Mouse (Mus musculus): ENCODE results near the gene Csgalnact2. TPM values are rescaled to one million over a fixed set of nuclear protein-coding genes. Genes with fewer than 3 reads are reported as not detected.

Csgalnact2 gene
- polyA plus RNA-seq, 1 experiment = 7.1 TPM

- Histone ChIP-seq H3K9me3 (replicated peaks; ENCODE audit: control insufficient read depth, insufficient read depth, low read length, poor library complexity, severe bottlenecking) (no peaks in the 10 kb centered on the region), H3K27me3 (ENCODE audit: control insufficient read depth, insufficient read depth, low read length, poor library complexity, severe bottlenecking) (no peaks in the 10 kb centered on the region), H3K36me3 (ENCODE audit: control insufficient read depth, insufficient read depth, low read length, poor library complexity, severe bottlenecking) (no peaks in the 10 kb centered on the region), H3K4me1 (ENCODE audit: control insufficient read depth, insufficient read depth, low read length) (no peaks in the 10 kb centered on the region), H3K4me3 (ENCODE audit: low read depth, low read length) (no peak overlapping the region), H3K9ac (ENCODE audit: low read depth, poor library complexity, severe bottlenecking) (no peak overlapping the region), H3K27ac (ENCODE audit: insufficient read depth, low read length) (no peak overlapping the region)
- TF ChIP-seq EP300 (IDR thresholded peaks at IDR 0.05; ENCODE audit: insufficient read depth, low read depth, low read length) = no peak
These were observed 26.6 kb upstream of the Csgalnact2 start for GRCm38 (mm10) chr6:118165516-118165915.

GRCm38 (mm10) chr6:118164691-118165090 lies 25.8 kb upstream of the Csgalnact2 start:
- Histone ChIP-seq H3K4me3 (ENCODE audit: low read depth, low read length) (no peak overlapping the region), H3K27me3 (ENCODE audit: control insufficient read depth, insufficient read depth, low read length, poor library complexity, severe bottlenecking) (no peaks in the 10 kb centered on the region)
- TF ChIP-seq CTCF (IDR thresholded peaks at IDR 0.05; ENCODE audit: low read depth, low read length) (no peak), POLR2A (IDR thresholded peaks at IDR 0.05; ENCODE audit: insufficient read depth, low read length) (no peak)

GRCm38 (mm10) chr6:118163086-118163485 lies 24.1 kb upstream of the Csgalnact2 start:
- no peaks in the 10 kb centered on the region for H3K36me3 ChIP-seq (ENCODE audit: control insufficient read depth, insufficient read depth, low read length, poor library complexity, severe bottlenecking)
- H3K27ac ChIP-seq (ENCODE audit: insufficient read depth, low read length) = no peak overlapping the region
- H3K27me3 ChIP-seq (ENCODE audit: control insufficient read depth, insufficient read depth, low read length, poor library complexity, severe bottlenecking) = no peaks in the 10 kb centered on the region
- TF ChIP-seq POLR2A (IDR thresholded peaks at IDR 0.05; ENCODE audit: insufficient read depth, low read length) (no peak), CTCF (IDR thresholded peaks at IDR 0.05; ENCODE audit: low read depth, low read length) (no peak), EP300 (IDR thresholded peaks at IDR 0.05; ENCODE audit: insufficient read depth, low read depth, low read length) (no peak)
- no peak overlapping the region for H3K9ac ChIP-seq (ENCODE audit: low read depth, poor library complexity, severe bottlenecking)
- H3K4me3 ChIP-seq (ENCODE audit: low read depth, low read length) = no peak overlapping the region
- H3K4me1 ChIP-seq (ENCODE audit: control insufficient read depth, insufficient read depth, low read length) = no peaks in the 10 kb centered on the region
- no peaks in the 10 kb centered on the region for H3K9me3 ChIP-seq (replicated peaks; ENCODE audit: control insufficient read depth, insufficient read depth, low read length, poor library complexity, severe bottlenecking)

More at GRCm38 (mm10) chr6:118164691-118165090, 25.8 kb upstream of the Csgalnact2 start:
- H3K9me3 ChIP-seq (replicated peaks; ENCODE audit: control insufficient read depth, insufficient read depth, low read length, poor library complexity, severe bottlenecking) = no peaks in the 10 kb centered on the region
- H3K9ac ChIP-seq (ENCODE audit: low read depth, poor library complexity, severe bottlenecking) = no peak overlapping the region
- no peak overlapping the region for H3K27ac ChIP-seq (ENCODE audit: insufficient read depth, low read length)
- no peaks in the 10 kb centered on the region for H3K36me3 ChIP-seq (ENCODE audit: control insufficient read depth, insufficient read depth, low read length, poor library complexity, severe bottlenecking)
- H3K4me1 ChIP-seq (ENCODE audit: control insufficient read depth, insufficient read depth, low read length) = no peaks in the 10 kb centered on the region

GRCm38 (mm10) chr6:118162457-118163082 lies 23.6 kb upstream of the Csgalnact2 start:
- Histone ChIP-seq H3K27me3 (ENCODE audit: control insufficient read depth, insufficient read depth, low read length, poor library complexity, severe bottlenecking) (no peaks in the 10 kb centered on the region), H3K9ac (ENCODE audit: low read depth, poor library complexity, severe bottlenecking) (no peak overlapping the region), H3K27ac (ENCODE audit: insufficient read depth, low read length) (no peak overlapping the region), H3K4me1 (ENCODE audit: control insufficient read depth, insufficient read depth, low read length) (no peaks in the 10 kb centered on the region), H3K36me3 (ENCODE audit: control insufficient read depth, insufficient read depth, low read length, poor library complexity, severe bottlenecking) (no peaks in the 10 kb centered on the region), H3K9me3 (replicated peaks; ENCODE audit: control insufficient read depth, insufficient read depth, low read length, poor library complexity, severe bottlenecking) (no peaks in the 10 kb centered on the region), H3K4me3 (ENCODE audit: low read depth, low read length) (no peak overlapping the region)
- TF ChIP-seq POLR2A (IDR thresholded peaks at IDR 0.05; ENCODE audit: insufficient read depth, low read length) = no peak

GRCm38 (mm10) chr6:118153091-118153490 lies 14.2 kb upstream of the Csgalnact2 start:
- Histone ChIP-seq H3K27ac (ENCODE audit: insufficient read depth, low read length) (no peak overlapping the region), H3K27me3 (ENCODE audit: control insufficient read depth, insufficient read depth, low read length, poor library complexity, severe bottlenecking) (peaks cover 1% of the 10 kb centered on the region; the same call in 1 of the 2 replicates), H3K4me3 (ENCODE audit: low read depth, low read length) (no peak overlapping the region), H3K9ac (ENCODE audit: low read depth, poor library complexity, severe bottlenecking) (no peak overlapping the region), H3K4me1 (ENCODE audit: control insufficient read depth, insufficient read depth, low read length) (no peaks in the 10 kb centered on the region), H3K36me3 (ENCODE audit: control insufficient read depth, insufficient read depth, low read length, poor library complexity, severe bottlenecking) (no peaks in the 10 kb centered on the region), H3K9me3 (replicated peaks; ENCODE audit: control insufficient read depth, insufficient read depth, low read length, poor library complexity, severe bottlenecking) (no peaks in the 10 kb centered on the region)
- TF ChIP-seq CTCF (IDR thresholded peaks at IDR 0.05; ENCODE audit: low read depth, low read length) = no peak
- no peak for TF ChIP-seq POLR2A (IDR thresholded peaks at IDR 0.05; ENCODE audit: insufficient read depth, low read length)
- no peak for TF ChIP-seq EP300 (IDR thresholded peaks at IDR 0.05; ENCODE audit: insufficient read depth, low read depth, low read length)

GRCm38 (mm10) chr6:118150988-118151387 lies 12.0 kb upstream of the Csgalnact2 start:
- Histone ChIP-seq H3K4me3 (ENCODE audit: low read depth, low read length) (no peak overlapping the region), H3K27me3 (ENCODE audit: control insufficient read depth, insufficient read depth, low read length, poor library complexity, severe bottlenecking) (peaks cover 1% of the 10 kb centered on the region; the same call in 1 of the 2 replicates), H3K9me3 (replicated peaks; ENCODE audit: control insufficient read depth, insufficient read depth, low read length, poor library complexity, severe bottlenecking) (no peaks in the 10 kb centered on the region), H3K4me1 (ENCODE audit: control insufficient read depth, insufficient read depth, low read length) (no peaks in the 10 kb centered on the region), H3K9ac (ENCODE audit: low read depth, poor library complexity, severe bottlenecking) (no peak overlapping the region), H3K27ac (ENCODE audit: insufficient read depth, low read length) (no peak overlapping the region), H3K36me3 (ENCODE audit: control insufficient read depth, insufficient read depth, low read length, poor library complexity, severe bottlenecking) (no peaks in the 10 kb centered on the region)
- TF ChIP-seq EP300 (IDR thresholded peaks at IDR 0.05; ENCODE audit: insufficient read depth, low read depth, low read length) (no peak), CTCF (IDR thresholded peaks at IDR 0.05; ENCODE audit: low read depth, low read length) (no peak), POLR2A (IDR thresholded peaks at IDR 0.05; ENCODE audit: insufficient read depth, low read length) (no peak)
